Mouse (Mus musculus) T-helper 2 cell (primary cell): ENCODE measurements at regions not wholly inside any gene's neighbourhood (a gene's known extent, or its start where the extent isn't known, plus 50 kb on each side); places are given as distances from the start of the nearest gene placed in this dataset.

ENCODE experiments used
- in situ Hi-C: fragments of 300-600 bp; cut with MboI, MseI; formaldehyde crosslinking; loops from one replicate; pipeline ENCODE4 v1.15.1; 2025; ENCODE audit warnings: high pct_unique_total_duplicates

DNA sequence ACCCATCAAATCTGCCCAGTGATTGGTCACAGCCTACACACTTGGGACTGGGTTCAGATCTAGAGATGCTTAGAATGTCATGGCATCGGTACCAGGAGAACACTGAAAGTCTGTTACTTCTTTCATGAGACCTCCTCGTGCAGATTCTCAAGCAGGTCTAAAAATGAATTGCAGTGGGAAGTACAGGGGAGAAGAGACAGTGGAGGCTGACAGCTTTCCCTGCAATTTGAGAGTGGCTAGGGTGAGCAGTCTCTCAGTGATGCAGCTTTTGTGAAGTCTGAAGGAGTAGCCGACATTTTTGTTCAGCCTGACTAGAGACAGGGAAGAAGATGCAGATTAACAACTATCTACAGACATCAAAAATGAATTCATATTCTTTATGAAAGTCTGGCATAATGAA, 112.5 kb downstream of the Fam198b start:
- in situ Hi-C loops = no loop called here

DNA sequence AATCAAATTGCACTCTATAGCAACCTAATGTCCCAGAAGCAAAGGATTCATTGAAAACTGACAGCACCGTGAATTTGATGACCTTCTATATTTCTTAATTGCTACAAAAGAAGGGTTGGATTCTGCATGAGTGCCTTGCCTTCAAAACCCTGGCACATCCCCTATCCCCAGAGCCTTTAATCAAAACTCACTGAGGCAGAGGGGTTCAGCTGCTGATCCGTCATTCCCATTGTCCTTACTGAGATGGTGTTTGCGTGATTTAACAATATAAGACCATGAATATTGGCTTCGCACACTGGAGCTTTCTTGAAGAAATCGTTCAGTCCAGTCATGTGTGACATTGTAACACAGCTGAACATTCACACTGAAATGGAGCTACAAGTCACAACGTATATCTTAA, 118.0 kb downstream of the Fam198b start:
- in situ Hi-C loops = no loop called here

DNA sequence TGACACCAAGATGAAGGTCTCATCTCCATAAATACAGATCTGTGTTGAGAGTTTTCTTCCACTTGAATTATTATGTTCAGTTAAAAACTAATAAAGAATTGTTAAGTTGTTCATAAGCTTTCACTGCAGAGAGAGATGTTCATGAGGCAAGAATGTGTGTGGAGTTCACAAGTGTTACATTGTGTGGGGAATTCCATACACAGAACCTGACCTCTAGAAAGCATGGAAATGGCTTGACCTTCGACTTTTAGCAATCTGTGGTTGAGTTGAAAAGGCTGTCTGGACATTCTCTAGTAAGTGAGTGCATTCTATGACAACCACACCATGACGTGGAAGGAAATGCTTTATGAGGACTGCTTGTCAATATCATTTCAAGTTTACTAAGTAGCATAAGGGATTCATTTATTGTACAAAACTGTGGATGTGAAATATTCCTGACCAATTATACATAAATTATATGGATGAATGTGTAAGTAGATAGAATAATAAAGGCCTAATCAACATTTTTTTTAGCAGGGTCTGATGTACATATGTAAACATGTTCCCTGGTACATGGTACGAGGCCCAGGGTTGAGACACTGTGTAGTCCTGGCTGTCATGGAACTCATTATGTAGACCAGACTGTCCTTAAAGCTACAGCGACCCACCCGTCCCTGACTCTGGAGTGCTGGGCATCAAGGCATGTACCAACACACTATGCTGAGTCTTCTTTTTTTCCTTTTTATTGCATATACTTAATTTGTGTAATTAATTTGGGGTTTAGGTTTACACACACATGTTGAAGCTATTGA, 119.2 kb downstream of the Fam198b start:
- in situ Hi-C loops = no loop called here

DNA sequence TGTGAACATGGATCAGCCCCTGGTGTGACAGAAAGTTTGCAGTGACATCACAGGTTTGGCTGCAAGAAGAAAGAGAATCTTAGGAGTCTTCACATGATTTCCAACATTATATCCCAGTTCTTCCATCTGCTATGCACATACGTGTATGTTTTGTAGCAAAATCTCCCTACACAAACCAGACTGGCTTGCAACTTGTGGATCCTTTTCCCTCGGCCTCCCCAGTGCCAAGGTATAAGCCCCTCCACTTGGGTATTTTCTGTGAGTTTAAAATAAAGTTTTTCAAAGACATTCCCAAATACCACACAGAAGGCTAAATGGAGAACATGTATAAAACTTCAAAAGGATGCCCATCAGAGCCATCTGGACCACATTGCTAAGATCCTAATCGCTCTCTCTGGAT, 120.2 kb downstream of the Fam198b start:
- in situ Hi-C loops = no loop called here

DNA sequence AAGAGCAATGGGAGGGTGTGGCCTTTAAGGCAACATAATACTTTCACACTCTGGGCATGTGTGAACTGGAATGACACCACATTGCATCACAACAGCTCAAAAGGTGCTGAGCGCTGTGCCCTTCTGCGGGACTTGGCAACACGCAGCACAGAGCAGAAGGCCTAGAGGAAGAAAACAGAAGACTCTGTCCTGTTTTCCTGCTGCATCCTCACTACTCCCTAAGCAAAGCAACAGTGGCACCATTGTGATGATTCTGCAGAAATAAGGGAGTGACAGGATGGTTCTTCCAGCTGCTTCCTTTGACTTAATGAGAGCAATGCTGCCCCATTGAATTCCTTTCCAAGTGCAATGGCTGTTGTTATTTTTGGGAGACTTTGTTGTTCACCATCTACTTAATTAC, 120.6 kb downstream of the Fam198b start:
- in situ Hi-C loops = no loop called here

DNA sequence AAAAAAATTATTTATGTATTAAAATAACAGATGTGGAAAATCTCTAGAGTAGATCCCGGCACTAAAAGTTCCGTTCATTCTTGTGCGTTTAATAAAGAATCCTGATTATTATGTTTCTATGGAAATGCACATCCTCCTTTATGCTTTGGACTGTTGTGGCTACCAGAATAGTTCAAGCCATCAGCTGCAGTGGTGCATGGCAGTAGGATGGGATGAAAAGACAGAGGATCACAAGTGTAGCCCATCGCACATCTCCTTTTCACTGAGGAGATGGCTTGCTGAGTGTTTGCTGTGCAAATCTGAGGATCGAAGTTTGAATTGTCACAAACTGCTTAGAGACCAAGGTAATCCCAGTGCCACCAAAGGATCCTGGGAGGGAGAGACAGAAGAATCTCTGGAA, 121.0 kb downstream of the Fam198b start:
- in situ Hi-C loops = no loop called here

DNA sequence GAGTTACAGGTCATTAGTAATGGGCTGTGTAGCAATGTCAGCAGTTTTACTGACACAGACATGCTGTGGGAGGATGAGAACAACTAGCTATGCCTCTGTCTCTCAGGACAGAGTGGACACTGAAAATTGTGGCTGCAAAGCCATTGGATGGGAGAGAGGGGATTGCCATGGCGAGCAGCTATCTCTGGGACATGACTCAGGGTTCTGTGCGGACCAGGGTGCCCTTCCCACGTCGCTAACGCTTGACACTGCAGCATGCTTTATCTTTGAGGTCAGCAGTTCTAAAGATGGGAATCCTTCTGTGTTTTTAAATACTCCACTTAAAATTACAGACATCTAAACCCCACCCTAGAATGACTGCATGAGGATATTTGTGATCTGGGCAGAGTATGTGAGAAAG, 121.9 kb downstream of the Fam198b start:
- in situ Hi-C loops = no loop called here

DNA sequence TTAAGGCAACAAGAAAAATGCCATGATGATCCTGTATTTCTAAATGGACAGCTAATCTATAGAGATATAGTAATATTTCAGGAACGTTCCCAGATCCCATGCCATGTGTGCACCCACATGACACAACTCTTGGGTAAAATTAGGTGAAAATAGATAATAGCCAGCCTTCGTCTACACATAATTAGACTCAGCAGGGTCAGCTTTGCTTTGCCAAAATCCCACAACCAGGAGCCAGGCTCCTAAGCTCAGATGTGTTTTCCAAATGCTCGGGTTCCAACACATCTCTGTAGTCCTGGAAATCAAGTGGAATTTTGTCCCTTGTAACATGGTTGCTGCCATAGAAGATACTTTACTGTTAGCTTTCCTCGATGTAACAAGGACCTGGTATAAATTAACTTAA, 122.7 kb downstream of the Fam198b start:
- in situ Hi-C loops = no loop called here

DNA sequence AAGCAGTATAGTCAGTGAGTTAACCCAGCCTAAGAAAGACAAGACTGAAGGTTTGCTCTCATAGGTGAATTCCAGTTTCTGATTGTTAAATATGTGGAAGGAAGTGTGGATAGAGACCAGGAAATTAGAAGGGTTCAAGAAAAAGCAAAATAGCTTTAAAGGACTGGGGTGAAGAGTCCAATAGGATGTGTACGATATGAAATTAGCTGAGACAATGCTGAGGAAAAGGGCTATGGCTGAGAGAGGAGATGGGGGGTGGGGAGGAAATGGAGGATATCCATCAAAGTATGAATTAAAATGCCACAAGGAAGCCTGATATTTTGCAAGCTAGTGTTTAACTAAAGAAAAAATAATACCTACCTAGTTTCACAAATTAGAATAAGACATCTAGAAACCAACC, 124.9 kb downstream of the Fam198b start:
- in situ Hi-C loops = no loop called here

DNA sequence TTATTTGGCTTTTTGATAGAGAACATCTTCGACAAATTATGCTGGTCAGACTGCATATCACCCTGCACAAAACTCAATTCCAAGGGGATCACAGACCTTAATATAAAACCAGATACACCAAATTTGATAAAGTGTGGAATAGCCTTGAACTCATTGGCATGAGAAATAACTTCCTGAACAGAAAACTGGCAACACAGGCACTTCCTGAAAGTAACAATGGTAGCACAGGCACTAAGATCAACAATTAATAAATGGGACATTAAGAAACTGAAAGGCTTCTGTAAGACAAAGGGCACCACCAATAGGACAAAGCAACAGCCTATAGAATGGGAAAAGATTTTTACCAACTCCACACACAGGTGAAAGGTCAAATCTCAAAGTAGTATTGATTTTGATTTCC, 141.5 kb downstream of the Fam198b start:
- in situ Hi-C loops = no loop called here

DNA sequence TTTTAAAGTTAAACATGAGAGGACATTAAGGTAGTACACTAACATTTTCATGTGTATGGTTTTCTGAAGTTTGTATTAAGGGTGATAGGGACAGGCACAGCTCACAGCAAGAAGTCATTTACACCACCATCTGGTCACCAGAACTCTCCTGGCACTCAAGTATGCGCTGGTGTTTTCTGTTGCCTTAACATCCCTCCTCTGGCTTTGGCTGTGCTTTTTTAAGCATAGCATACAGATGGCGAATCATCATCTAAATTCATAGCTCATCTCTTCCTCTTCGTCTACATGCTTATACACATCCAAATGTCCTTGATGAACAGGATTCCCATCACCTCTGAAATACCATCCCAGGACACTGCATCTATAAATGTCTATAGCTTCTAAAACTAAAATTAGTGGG, 148.7 kb downstream of the Fam198b start:
- in situ Hi-C loops = no loop called here

DNA sequence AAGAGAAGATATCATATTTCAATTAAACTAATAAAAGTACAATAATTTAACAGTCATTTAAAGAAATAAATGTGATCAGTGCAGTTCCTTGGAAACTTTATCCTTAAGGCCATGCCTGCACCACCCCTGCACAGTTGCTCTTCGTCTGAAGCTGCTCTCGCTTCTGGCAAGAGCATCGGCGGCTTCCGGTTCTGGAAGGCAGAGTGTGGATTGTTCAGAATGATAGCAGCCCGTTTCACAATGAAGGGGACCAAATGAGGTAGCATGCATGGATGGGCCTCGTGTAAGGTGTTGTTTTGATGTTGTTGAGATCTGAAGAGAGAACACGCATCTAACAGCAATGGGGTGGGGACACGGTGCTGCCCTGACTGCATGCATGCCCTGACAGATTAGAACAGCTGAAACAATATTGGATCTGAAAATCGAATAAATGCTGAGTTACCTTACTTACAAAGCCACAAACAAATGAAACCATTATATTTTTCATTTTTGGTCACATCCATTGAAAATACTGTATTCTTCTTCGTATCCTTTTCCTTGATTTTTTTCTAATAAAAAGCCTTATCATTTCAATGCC, 154.3 kb downstream of the Fam198b start:
- in situ Hi-C loops = no loop called here

DNA sequence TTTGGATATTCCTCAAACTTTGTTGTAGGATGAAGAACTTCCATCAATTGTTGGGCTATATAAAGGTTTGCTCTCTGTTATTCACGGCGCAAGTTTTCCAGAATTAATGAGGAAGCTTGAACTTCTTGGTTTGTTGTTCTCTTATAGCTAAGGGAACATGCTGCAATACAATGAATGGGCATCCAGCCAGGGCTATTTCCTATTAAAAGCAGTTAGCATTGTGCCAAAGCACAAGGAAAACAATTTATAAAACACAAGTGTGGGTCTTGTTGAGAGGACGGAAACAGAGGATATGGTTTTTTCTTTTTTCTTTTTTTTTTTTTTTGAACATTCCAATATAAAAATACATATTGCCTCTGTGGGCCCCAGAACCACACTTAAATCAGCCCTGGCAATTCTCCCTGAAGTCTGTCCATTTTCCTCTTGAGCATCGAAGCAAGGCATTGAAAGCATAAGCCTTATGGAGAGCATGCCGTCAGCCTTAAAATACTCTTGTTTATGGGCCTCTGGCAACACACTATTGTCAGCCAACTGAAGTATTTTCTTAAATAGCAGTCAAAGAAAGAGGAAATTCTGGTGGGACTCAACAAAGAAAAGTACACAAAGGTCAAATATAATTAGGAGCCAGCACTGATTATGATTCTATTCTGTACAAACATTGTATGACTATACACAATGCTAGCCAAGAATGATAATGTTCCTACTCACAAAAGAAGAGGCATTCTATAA, 158.6 kb downstream of the Fam198b start:
- in situ Hi-C loops = no loop called here

DNA sequence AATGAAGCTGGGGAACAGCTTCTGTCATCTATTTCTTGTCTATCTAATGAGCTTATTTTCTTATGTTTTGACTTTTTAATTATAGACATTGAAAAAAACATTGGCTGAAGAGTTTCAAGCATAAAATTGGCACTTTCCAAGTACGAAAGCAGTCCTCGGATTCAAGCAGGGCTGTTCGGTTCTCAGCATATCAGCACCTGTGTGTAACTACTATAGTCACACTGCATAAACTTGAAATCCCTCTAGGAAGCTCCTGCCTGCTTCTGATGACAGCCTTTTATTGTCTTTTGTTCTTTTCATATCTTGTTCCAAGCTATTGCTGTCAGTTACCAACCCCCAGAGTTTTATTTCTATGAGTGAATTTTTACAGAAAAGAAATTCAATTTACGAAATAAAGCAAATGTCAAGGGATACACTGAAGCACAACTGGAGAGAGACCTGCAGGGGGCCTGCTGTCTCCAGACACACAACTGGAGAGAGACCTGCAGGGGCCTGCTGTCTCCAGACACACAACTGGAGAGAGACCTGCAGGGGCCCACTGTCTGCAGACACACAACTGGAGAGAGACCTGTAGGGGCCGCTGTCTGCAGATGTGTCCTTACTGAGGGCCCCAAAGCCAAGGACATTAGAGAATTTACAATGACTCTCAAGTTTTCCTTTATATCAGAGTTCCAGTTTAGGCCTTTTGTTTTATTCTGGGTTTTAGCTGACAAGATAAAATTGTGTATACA, 165.3 kb downstream of the Fam198b start:
- in situ Hi-C loops = loop anchor here (5.0 kb wide), 1 partner anchor 172 kb away; no protein-coding TSS in a partner anchor

DNA sequence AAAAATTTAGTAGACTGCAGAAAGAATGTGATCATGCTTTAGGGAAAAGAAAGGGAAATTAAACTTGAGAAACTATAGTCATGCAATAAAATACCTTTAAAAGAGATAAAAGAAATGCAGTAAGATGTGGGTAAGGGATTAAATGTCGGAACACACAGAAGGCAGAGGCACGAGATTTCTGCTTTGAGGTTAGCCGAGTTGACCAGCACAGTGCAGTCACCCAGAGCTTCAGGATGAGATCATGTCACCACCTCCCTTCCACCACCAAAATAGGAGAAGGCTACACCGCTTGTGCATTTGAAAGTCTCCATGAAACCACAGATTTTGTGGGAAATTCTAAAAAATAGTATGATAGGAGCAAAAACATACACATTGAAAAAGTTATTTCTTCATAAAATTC, 166.6 kb downstream of the Fam198b start:
- in situ Hi-C loops = loop anchor here (5.0 kb wide), 1 partner anchor 174 kb away; no protein-coding TSS in a partner anchor

DNA sequence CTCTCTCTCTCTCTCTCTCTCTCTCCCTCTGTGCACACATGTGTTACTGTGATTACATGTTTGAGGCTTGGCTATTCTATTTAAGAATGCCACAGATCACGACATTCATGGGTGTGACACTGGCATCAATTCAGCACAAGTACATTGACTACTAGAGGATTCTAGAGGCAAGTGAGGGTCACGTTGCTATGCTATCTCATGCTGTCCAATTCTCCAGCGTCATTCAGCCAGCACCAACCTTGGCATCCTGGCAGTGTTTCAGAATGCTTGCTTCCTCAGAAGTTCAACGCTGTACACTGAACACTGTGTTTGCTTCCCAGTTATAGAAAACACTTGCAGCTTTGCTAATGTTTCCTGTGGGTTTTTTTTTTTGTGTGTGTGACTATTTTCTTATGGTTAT, 167.6 kb downstream of the Fam198b start:
- in situ Hi-C loops = loop anchor here (5.0 kb wide), 1 partner anchor 175 kb away; no protein-coding TSS in a partner anchor

DNA sequence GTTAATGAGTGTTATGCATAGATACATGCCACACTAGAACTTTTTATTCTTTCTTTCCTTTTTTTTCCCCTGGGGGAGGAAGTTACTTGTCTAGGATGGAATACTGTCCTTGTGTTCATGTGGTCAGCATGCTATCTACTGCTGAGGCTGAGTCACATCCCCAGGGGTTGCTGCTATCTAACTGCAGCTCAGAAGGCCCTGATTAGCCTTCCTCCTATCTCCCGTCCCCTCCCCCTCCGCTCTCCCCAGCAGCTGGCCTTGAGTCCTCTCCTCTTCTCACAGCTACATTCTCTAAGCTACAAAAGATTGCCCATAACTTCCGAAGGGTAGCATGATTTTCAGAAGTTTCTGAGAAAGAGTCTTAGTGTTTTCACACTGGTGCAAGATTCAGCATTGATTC, 168.5 kb downstream of the Fam198b start:
- in situ Hi-C loops = loop anchor here (5.0 kb wide), 1 partner anchor 176 kb away; no protein-coding TSS in a partner anchor

DNA sequence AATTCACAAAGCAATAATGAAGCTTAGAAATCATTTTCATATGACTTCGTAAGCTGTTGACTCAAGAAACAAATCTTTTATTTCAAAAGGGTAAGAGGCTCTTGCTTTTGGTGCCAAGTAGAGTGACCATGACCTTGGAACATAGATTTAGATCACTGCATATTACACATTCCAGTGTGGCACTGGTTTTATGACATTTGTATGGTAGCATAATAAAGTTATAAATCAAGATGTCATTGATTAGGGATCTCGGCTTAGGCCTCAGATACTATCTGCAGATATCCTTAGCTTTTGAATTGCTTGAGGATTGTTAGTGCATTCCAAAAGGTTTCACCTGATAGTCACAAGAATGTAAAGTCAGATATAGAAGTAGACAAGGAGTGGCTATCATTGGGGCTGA, 169.1 kb downstream of the Fam198b start:
- in situ Hi-C loops = loop anchor here (5.0 kb wide), 1 partner anchor 176 kb away; no protein-coding TSS in a partner anchor

DNA sequence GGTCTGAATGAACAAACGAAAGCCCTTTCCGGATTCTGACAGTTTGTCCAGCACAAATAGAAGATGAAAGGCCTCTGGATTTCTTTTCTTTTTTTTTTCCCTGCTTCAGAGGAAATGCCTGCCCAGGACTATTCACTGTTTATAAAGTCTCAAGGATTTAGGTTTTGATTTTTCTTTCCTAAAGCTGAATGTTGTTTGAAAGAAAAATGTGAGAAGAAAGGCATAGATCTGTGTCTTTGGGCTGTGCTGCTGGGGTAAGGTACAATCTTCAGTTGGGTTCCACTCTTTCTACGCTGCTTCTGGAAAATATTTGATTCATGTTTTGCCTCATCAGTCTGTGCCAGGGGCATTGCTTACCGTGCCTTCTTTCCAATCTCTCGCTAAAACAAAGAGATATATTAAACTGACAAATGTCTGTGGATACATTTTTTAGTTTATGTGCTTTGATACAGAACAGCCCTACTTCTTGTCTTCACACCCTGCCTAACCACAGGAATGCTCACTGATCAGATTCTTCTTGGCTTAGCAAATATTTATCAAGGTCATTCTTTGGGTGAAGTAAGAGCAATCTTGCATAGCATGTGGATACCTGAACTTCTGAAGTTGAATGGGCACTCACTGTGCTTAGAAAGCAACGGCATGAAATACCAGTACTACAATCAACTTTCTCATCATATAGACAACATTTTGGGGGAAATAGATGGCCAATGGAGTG, 172.5 kb downstream of the Fam198b start:
- in situ Hi-C loops = no loop called here

DNA sequence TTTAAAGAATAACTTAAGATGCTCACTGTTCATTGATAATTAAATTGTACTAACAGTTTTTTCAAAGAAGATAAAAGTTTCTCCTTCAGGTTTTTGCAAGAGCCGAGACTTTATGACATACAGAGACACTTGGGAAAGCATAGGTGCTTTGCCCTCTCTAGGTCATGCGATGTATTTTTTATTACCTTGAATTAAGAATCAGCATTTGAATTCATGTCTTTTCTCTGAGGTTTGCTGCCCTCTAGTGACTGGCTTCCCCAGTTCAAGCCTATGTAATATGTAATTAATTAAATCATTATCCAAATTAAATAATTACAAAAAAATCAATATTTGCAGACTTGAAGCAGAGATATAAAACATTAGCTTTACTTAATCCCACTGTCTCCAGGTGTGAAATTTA, 174.4 kb downstream of the Fam198b start:
- in situ Hi-C loops = no loop called here

DNA sequence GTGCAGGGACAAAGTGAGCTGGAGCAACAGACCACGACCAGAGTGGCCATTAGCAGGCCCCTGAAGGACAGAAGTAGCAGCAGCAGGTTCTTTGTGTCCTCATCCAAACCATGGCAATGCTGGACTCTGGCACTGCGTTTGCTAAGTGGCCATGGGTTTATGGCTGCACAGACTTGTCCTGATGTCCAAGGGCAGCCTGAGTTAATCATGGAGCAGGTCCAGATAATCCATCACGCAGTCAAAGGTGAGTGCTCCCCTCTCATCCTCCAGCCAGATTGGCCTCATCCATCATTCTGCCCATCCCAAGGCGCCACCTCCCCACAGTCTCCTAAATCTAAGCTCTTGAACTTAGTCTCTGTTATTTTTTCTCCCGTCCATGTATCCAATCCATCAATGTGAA, 186.4 kb downstream of the Fam198b start:
- in situ Hi-C loops = no loop called here
